Mouse (Mus musculus) liver, embryonic 14.5 days (tissue): ENCODE measurements at regions not wholly inside any gene's neighbourhood (a gene's known extent, or its start where the extent isn't known, plus 50 kb on each side); places are given as distances from the start of the nearest gene placed in this dataset.

Source experiments
- CTCF ChIP-seq: IDR thresholded peaks from 2 replicates; pipeline ENCODE4 v1.5.1; 2016; ENCODE audit warnings: antibody characterized with exemption, low read depth, control low read depth
- EP300 ChIP-seq: IDR thresholded peaks from 2 replicates; pipeline ENCODE4 v1.6.1; 2016; ENCODE audit warnings: antibody characterized with exemption, low read depth

- TF ChIP-seq EP300 (no peak), CTCF (no peak)
These were observed 353.3 kb downstream of the Ankrd50 start for GRCm38 (mm10) chr3:38131176-38131886.
